Mouse (Mus musculus) liver, embryonic 15.5 days (tissue): ENCODE data around the gene Rgs3. TPM values are rescaled to one million over a fixed set of nuclear protein-coding genes. Genes with fewer than 3 reads are reported as not detected.

Experiments used
- ATAC-seq: fragments of 200-750 bp; cut with Nextera tagmentation; 2 replicates; pipeline ENCODE4 v1.8.0; 2017; ENCODE audit warnings: moderate number of reproducible peaks, mild to moderate bottlenecking, moderate library complexity; ENCODE audit not compliant: insufficient read depth
- H3K27ac ChIP-seq: fragments of 300-500 bp; sonication (generic); replicated peaks from 2 replicates; pipeline ENCODE4 v1.5.1; 2015; ENCODE audit warnings: mild to moderate bottlenecking, inconsistent platforms
- H3K27me3 ChIP-seq: fragments of 300-500 bp; sonication (generic); 2 replicates; pipeline ENCODE4 v1.6.1; 2015; ENCODE audit warnings: mild to moderate bottlenecking, inconsistent platforms
- H3K36me3 ChIP-seq: fragments of 300-500 bp; sonication (generic); replicated peaks from 2 replicates; pipeline ENCODE4 v1.6.1; 2015; ENCODE audit warnings: moderate library complexity, mild to moderate bottlenecking, inconsistent platforms
- H3K4me1 ChIP-seq: fragments of 300-500 bp; sonication (generic); replicated peaks from 2 replicates; pipeline ENCODE4 v1.6.1; 2015; ENCODE audit warnings: inconsistent platforms
- H3K4me2 ChIP-seq: fragments of 300-500 bp; sonication (generic); 2 replicates; pipeline ENCODE4 v1.6.1; 2015; ENCODE audit warnings: moderate library complexity, mild to moderate bottlenecking, inconsistent platforms
- H3K4me3 ChIP-seq: fragments of 300-500 bp; sonication (generic); replicated peaks from 2 replicates; pipeline ENCODE4 v1.5.1; 2015; ENCODE audit warnings: mild to moderate bottlenecking, inconsistent platforms
- H3K9ac ChIP-seq: fragments of 300-500 bp; sonication (generic); 2 replicates; pipeline ENCODE4 v1.6.1; 2015; ENCODE audit warnings: moderate library complexity, mild to moderate bottlenecking, inconsistent platforms
- H3K9me3 ChIP-seq: fragments of 300-500 bp; sonication (generic); replicated peaks from 2 replicates; pipeline ENCODE4 v1.6.1; 2016; ENCODE audit warnings: inconsistent platforms
- WGBS: fragments of 180-500 bp; shearing (Covaris S2); methylation state at CpG from one replicate; pipeline ENCODE4 v1.1.7; 2015; ENCODE audit warnings: mixed read lengths; ENCODE audit not compliant: insufficient replicate concordance; 5-methylcytosine and 5-hydroxymethylcytosine counted together
- polyA plus RNA-seq: library from polyadenylated mRNA; unstranded; fragments of >200 nt; fragmentation: Nextera tagmentation; extraction: Ambion mirVana; gene quantifications from 2 replicates; pipeline ENCODE4 v1.2.1, GENCODE M21; 2015

Rgs3 gene
- polyA plus RNA-seq, 1 experiment from 2014 or later = 5.4 TPM

- no peak for ATAC-seq
- Histone ChIP-seq H3K4me2 (no peak overlapping the region), H3K4me3 (no peak overlapping the region), H3K36me3 (no peaks in the 10 kb centered on the region), H3K9me3 (no peaks in the 10 kb centered on the region), H3K27me3 (no peaks in the 10 kb centered on the region), H3K4me1 (peaks cover 16% of the 10 kb centered on the region), H3K9ac (no peak overlapping the region), H3K27ac (no peak overlapping the region)
- WGBS = 71% methylated on average over 11 of the region's 11 CpGs
These were observed 84.6 kb downstream of the Rgs3 start for GRCm38 (mm10) chr4:62644031-62644793.

GRCm38 (mm10) chr4:62646556-62647248 lies 87.1 kb downstream of the Rgs3 start:
- H3K36me3 ChIP-seq = no peaks in the 10 kb centered on the region
- H3K4me3 ChIP-seq = no peak overlapping the region
- no peaks in the 10 kb centered on the region for H3K9me3 ChIP-seq
- no peak for ATAC-seq
- no peak overlapping the region for H3K4me2 ChIP-seq
- no peak overlapping the region for H3K27ac ChIP-seq
- H3K4me1 ChIP-seq = peaks cover under 1% of the 10 kb centered on the region; the same call in 1 of the 2 replicates
- H3K9ac ChIP-seq = no peak overlapping the region
- WGBS = 53% methylated on average over 9 of the region's 9 CpGs
- H3K27me3 ChIP-seq = no peaks in the 10 kb centered on the region

- WGBS = 54% methylated on average over 3 of the region's 3 CpGs
- ATAC-seq = no peak
- H3K4me3 ChIP-seq = no peak overlapping the region
These were observed 89.2 kb downstream of the Rgs3 start for GRCm38 (mm10) chr4:62648848-62649247.

GRCm38 (mm10) chr4:62649536-62650230 lies 90.0 kb downstream of the Rgs3 start:
- Histone ChIP-seq H3K27me3 (no peaks in the 10 kb centered on the region), H3K27ac (no peak overlapping the region), H3K9ac (no peak overlapping the region), H3K9me3 (no peaks in the 10 kb centered on the region), H3K4me2 (no peak overlapping the region), H3K4me3 (no peak overlapping the region), H3K36me3 (no peaks in the 10 kb centered on the region), H3K4me1 (no peaks in the 10 kb centered on the region)
- no peak for ATAC-seq
- 58% methylated on average over 8 of the region's 8 CpGs for WGBS

More at GRCm38 (mm10) chr4:62648848-62649247, 89.2 kb downstream of the Rgs3 start:
- Histone ChIP-seq H3K4me1 (no peaks in the 10 kb centered on the region), H3K9me3 (no peaks in the 10 kb centered on the region), H3K9ac (no peak overlapping the region), H3K4me2 (no peak overlapping the region), H3K27me3 (no peaks in the 10 kb centered on the region), H3K36me3 (no peaks in the 10 kb centered on the region), H3K27ac (no peak overlapping the region)

- H3K4me2 ChIP-seq = no peak overlapping the region
- no peaks in the 10 kb centered on the region for H3K36me3 ChIP-seq
- no peaks in the 10 kb centered on the region for H3K27me3 ChIP-seq
- H3K27ac ChIP-seq = no peak overlapping the region
- H3K9ac ChIP-seq = no peak overlapping the region
- no peak overlapping the region for H3K4me3 ChIP-seq
- no peak for ATAC-seq
- WGBS = 40% methylated on average over 7 of the region's 7 CpGs
- no peaks in the 10 kb centered on the region for H3K9me3 ChIP-seq
- H3K4me1 ChIP-seq = no peaks in the 10 kb centered on the region
These were observed 91.6 kb downstream of the Rgs3 start for GRCm38 (mm10) chr4:62651179-62651760.

- H3K9ac ChIP-seq = no peak overlapping the region
- no peaks in the 10 kb centered on the region for H3K36me3 ChIP-seq
- no peaks in the 10 kb centered on the region for H3K4me1 ChIP-seq
- no peak overlapping the region for H3K27ac ChIP-seq
- WGBS = 57% methylated on average over 4 of the region's 4 CpGs
- ATAC-seq = no peak
- no peak overlapping the region for H3K4me3 ChIP-seq
- no peaks in the 10 kb centered on the region for H3K27me3 ChIP-seq
- no peak overlapping the region for H3K4me2 ChIP-seq
- no peaks in the 10 kb centered on the region for H3K9me3 ChIP-seq
These were observed 92.6 kb downstream of the Rgs3 start for GRCm38 (mm10) chr4:62652215-62652614.

- Histone ChIP-seq H3K4me3 (no peak overlapping the region), H3K27ac (no peak overlapping the region), H3K27me3 (no peaks in the 10 kb centered on the region), H3K36me3 (no peaks in the 10 kb centered on the region), H3K9ac (no peak overlapping the region), H3K9me3 (no peaks in the 10 kb centered on the region), H3K4me1 (no peaks in the 10 kb centered on the region), H3K4me2 (no peak overlapping the region)
- 56% methylated on average over 12 of the region's 12 CpGs for WGBS
- ATAC-seq = no peak
These were observed 93.5 kb downstream of the Rgs3 start for GRCm38 (mm10) chr4:62652921-62653757.

GRCm38 (mm10) chr4:62653922-62654661 lies 94.4 kb downstream of the Rgs3 start:
- Histone ChIP-seq H3K4me3 (no peak overlapping the region), H3K9me3 (no peaks in the 10 kb centered on the region), H3K27ac (no peak overlapping the region), H3K4me1 (no peaks in the 10 kb centered on the region), H3K4me2 (no peak overlapping the region), H3K27me3 (no peaks in the 10 kb centered on the region), H3K9ac (no peak overlapping the region), H3K36me3 (no peaks in the 10 kb centered on the region)
- WGBS = 61% methylated on average over 5 of the region's 5 CpGs
- ATAC-seq = no peak

- ATAC-seq = no peak
- no peak overlapping the region for H3K4me3 ChIP-seq
- no peaks in the 10 kb centered on the region for H3K36me3 ChIP-seq
- H3K9me3 ChIP-seq = no peaks in the 10 kb centered on the region
- H3K27ac ChIP-seq = no peak overlapping the region
- WGBS = 42% methylated on average over 15 of the region's 15 CpGs
- no peak overlapping the region for H3K4me2 ChIP-seq
- no peak overlapping the region for H3K9ac ChIP-seq
- H3K4me1 ChIP-seq = peaks cover 31% of the 10 kb centered on the region
- no peaks in the 10 kb centered on the region for H3K27me3 ChIP-seq
These were observed 99.6 kb downstream of the Rgs3 start for GRCm38 (mm10) chr4:62659264-62659663.
